Mouse (Mus musculus) heart, adult 18-20 months (tissue): ENCODE results near the gene Ccdc181. TPM values are rescaled to one million over a fixed set of nuclear protein-coding genes. Genes with fewer than 3 reads are reported as not detected.

Experiments
- DNase-seq, 2 experiments: peaks; one replicate each; pipeline ENCODE4 v3.0.0; 2021 to 2022; ENCODE audit warnings: mixed read lengths in 1 of 2
- total RNA-seq, 2 experiments: library from RNA; stranded (reverse); gene quantifications; 2 replicates each; pipeline ENCODE4 v1.2.3; 2021

The Ccdc181 gene
- total RNA-seq, 2 experiments from 2014 or later, result 8.1 to 9.8 TPM

DNA sequence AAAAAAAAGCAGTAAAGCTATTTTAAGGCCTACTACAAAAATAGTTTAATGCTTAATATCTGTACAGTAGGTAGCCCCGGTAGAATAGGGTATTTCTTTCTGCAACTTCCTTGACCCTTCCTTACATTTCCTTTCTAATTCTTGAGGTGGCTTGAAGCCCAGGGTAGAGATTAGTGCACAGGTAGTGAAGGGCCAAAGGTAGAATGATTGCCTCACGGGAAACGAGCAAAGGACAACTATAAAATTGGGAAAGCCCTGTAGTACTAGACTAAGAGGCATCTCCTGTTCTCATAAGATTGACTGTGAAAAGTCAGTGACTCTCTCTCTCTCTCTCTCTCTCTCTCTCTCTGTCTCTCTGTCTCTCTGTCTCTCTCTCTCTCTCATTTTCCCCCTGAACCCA lies 60.0 kb downstream of the Ccdc181 start:
- DNase-seq, result no peak

DNA sequence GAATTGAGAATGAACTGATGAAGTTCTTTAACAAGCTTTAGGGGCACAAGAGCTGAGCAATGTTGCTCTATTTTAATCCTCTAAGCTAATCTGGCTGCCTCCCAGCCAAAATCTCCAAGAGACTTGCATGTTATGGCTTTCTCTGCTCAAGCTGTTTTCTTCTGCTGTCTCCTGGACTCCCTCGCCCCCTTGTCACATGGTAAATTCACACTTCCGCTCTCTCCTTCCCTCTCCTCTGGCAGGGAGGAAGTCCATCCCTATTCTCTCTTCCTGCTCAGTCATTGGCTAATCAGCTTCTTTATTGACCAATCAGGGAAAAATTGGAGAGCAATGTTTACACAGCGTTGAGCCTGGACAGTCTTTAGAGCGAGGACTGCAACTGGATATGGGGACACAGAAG lies 60.5 kb downstream of the Ccdc181 start:
- peak in 1 of 2 experiments; percentile 15 for DNase-seq

Other genes starting within 250 kb of the Ccdc181 start
- under 1 TPM in 1 of 2 experiments, not detected in 1; 0.37 TPM for gene Sele, start 227.4 kb upstream of the Ccdc181 start, total RNA-seq
- 1 to 10 TPM in 1 of 2 experiments, under 1 TPM in 1; 0.65 to 9.8 TPM for gene Sell, start 213.6 kb upstream of the Ccdc181 start, total RNA-seq
- 1 to 10 TPM; 1.6 to 1.8 TPM for gene Selp, start 160.3 kb upstream of the Ccdc181 start, total RNA-seq
- gene F5, start 123.7 kb upstream of the Ccdc181 start, total RNA-seq, result 1 to 10 TPM; 1.4 to 1.9 TPM
- gene Slc19a2, start 26.5 kb upstream of the Ccdc181 start, total RNA-seq, result 1 to 10 TPM; 4.9 to 5.7 TPM
- gene Nme7, start 28.5 kb downstream of the Ccdc181 start, total RNA-seq, result 1 to 10 TPM; 3.1 to 3.8 TPM
- gene Blzf1, start 31.9 kb downstream of the Ccdc181 start, total RNA-seq, result 10 to 100 TPM; 21.6 to 23.6 TPM
- gene Atp1b1, start 182.8 kb downstream of the Ccdc181 start, total RNA-seq, result 100 to 1,000 TPM; 312 to 314 TPM